Mouse (Mus musculus) limb, embryonic 10.5 days (tissue): Measurements from ENCODE around the gene Mgll. TPM values are rescaled to one million over a fixed set of nuclear protein-coding genes. Genes with fewer than 3 reads are reported as not detected.

Source experiments
- DNase-seq: peaks from one replicate; pipeline ENCODE4 v3.0.0-alpha.2; 2017; ENCODE audit warnings: low spot score
- H3K27ac ChIP-seq: fragments of 300-500 bp; sonication (generic); 2 replicates; pipeline ENCODE4 v1.5.1; 2016; ENCODE audit warnings: mild to moderate bottlenecking
- H3K27me3 ChIP-seq: fragments of 300-500 bp; sonication (generic); 2 replicates; pipeline ENCODE4 v1.6.1; 2016; ENCODE audit warnings: low read depth, mild to moderate bottlenecking; ENCODE audit not compliant: poor library complexity, severe bottlenecking
- H3K36me3 ChIP-seq: fragments of 300-500 bp; sonication (generic); 2 replicates; pipeline ENCODE4 v1.6.1; 2016; ENCODE audit warnings: mild to moderate bottlenecking, moderate library complexity
- H3K4me1 ChIP-seq: fragments of 300-500 bp; sonication (generic); 2 replicates; pipeline ENCODE4 v1.6.1; 2016
- H3K4me3 ChIP-seq: fragments of 300-500 bp; sonication (generic); 2 replicates; pipeline ENCODE4 v1.5.1; 2016; ENCODE audit warnings: mild to moderate bottlenecking, moderate library complexity
- H3K9me3 ChIP-seq: fragments of 300-500 bp; sonication (generic); replicated peaks from 2 replicates; pipeline ENCODE4 v1.6.1; 2016; ENCODE audit warnings: mild to moderate bottlenecking
- WGBS: fragments of 180-500 bp; shearing (Covaris S2); methylation state at CpG from one replicate; pipeline ENCODE4 v1.1.7; 2016; 5-methylcytosine and 5-hydroxymethylcytosine counted together
- polyA plus RNA-seq: library from polyadenylated mRNA; unstranded; fragments of >200 nt; fragmentation: Nextera tagmentation; extraction: Ambion mirVana; gene quantifications from 2 replicates; pipeline ENCODE4 v1.2.1, GENCODE M21; 2016

The Mgll gene
- polyA plus RNA-seq, 1 experiment from 2014 or later = 3.3 TPM

DNA sequence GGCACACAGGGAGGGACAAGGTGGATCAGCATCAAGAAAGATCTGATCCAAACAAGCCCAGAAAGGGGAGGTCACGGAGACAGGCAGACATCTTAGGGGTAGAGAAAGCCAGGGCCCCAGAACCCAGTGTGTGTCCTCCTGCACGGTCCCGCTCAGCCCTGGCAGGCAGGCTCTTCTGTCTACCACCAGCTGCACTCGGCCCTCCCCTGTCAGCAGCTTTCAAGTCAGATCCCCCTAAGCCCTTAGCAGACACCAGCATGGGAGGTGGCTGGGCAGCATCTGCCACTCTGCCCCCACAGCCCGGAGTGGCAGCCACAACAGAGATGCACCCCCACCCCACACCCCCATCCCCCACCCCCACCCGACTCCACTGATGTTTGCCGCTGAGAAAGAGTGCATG, 148.6 kb downstream of the Mgll start:
- no peaks in the 10 kb centered on the region for H3K36me3 ChIP-seq
- peaks cover 25% of the 10 kb centered on the region for H3K4me1 ChIP-seq
- 37% methylated on average over 7 of the region's 7 CpGs for WGBS
- no peaks in the 10 kb centered on the region for H3K9me3 ChIP-seq
- H3K4me3 ChIP-seq = no peak overlapping the region
- no peak overlapping the region for H3K27ac ChIP-seq
- peaks cover 40% of the 10 kb centered on the region for H3K27me3 ChIP-seq
- DNase-seq = no peak

DNA sequence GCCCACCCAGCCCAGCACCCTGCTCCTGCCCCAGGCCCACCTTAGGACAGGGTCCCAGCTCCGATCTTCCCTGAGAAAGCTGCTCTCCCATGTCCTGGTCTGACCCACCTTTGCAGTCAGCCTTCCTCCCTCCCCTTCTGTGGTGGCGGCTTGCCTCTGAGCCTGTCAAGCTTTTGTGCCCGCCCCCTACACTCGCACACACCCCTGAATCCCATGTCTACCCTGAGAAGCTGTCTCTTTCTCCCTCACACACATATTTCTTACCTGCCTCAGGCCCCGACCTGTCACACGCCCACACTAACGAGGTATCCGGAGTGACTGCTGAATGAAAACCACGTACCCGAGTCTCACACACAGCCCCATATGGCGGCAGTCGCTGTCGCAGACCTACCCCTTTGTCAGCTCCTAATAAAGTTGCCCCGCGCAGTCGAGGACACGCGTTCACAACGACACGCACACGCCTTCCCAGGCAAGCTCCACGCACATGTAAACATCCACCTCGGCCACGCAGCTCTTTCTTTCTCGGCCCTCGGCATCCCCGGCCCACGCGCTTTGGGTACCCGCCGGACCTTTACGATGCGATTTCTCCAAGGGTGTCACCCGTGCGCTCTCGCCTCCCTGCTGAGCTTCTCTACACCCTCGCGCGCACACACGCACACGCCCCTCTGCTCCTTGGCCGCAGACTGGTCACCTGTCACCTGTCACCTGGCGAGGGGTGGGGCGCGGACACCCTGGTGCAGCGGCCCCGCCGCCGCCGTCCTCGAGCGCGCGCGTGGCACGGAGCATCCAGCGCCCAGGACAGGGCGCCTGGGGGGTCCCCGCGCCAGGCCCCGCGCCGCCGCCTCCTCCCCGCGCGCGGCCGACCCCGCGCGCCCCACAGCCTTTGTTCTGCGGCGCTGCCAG, 150.0 kb downstream of the Mgll start:
- Histone ChIP-seq H3K27ac (peak overlapping the region; percentile 87), H3K9me3 (no peaks in the 10 kb centered on the region), H3K4me1 (peaks cover 25% of the 10 kb centered on the region), H3K4me3 (peak overlapping the region; percentile 80), H3K27me3 (peaks cover 40% of the 10 kb centered on the region), H3K36me3 (peaks cover 7% of the 10 kb centered on the region; the same call in 1 of the 2 replicates)
- peak; percentile 54 for DNase-seq
- WGBS = 4% methylated on average over 74 of the region's 74 CpGs

DNA sequence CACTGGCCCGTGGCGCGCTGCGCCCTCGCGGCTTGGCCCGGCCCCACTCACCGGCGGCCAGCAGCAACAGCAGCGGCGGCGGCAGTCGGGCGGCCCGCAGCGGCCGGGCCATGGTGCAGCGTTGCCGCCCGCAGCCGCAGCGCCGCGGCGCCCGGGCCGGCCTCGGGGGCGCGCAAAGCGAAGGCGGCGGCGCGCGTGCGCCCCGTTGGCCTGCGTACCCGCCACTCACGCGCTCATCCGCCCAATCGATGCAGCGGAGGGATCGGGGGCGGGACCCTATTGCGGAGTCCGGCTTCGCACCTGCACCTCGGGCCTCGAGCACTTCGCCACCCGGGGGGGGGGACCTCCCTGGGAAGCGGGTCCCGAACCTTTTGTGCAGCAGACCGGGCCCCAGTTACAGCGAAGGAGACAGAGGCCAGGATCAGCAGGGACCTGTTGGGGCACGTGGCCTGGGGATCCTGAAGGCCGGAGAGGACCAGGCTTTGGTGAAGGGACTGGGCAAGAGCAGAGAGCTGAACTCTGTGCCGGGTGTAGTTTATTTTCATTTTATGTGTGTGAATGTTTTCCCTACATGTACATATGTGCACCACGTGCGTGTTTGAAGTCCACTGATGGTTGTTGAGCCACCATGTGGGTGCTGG, 150.8 kb downstream of the Mgll start, which contains the start of gene Podxl2:
TSS of gene Podxl2 (minus strand) at position 177 of the 641 bp plus-strand sequence.
- H3K4me3 ChIP-seq = peak within 1 kb of the TSS; percentile 80
- DNase-seq = peak; percentile 88
- WGBS = 12% methylated on average over 61 of the region's 63 CpGs
- no peaks in the 10 kb centered on the region for H3K9me3 ChIP-seq
- peaks cover 40% of the 10 kb centered on the region for H3K27me3 ChIP-seq
- H3K36me3 ChIP-seq = peaks cover 8% of the 10 kb centered on the region; the same call in 1 of the 2 replicates
- H3K4me1 ChIP-seq = peaks cover 25% of the 10 kb centered on the region
- H3K27ac ChIP-seq = peak within 1 kb of the TSS; percentile 87

Other genes with a start within 250 kb of the Mgll start
- 231 and 238 TPM in 2 replicates for gene Sec61a1, start 205.5 kb upstream of the Mgll start, polyA plus RNA-seq
- gene Kbtbd12, start 86.5 kb upstream of the Mgll start, polyA plus RNA-seq = 0.21 TPM in 1 of 2 replicates, not detected in the other
- 22.9 and 25.3 TPM in 2 replicates for gene Abtb1, start 117.6 kb downstream of the Mgll start, polyA plus RNA-seq
- 31.1 and 50.4 TPM in 2 replicates for gene Podxl2, start 150.6 kb downstream of the Mgll start, polyA plus RNA-seq
- 281 and 283 TPM in 2 replicates for gene Mcm2, start 174.4 kb downstream of the Mgll start, polyA plus RNA-seq
- gene Tpra1, start 177.8 kb downstream of the Mgll start, polyA plus RNA-seq = 48.7 and 60.3 TPM in 2 replicates